25 mouse cellular contexts compared by ENCODE assay signal in the genomic region with DNA sequence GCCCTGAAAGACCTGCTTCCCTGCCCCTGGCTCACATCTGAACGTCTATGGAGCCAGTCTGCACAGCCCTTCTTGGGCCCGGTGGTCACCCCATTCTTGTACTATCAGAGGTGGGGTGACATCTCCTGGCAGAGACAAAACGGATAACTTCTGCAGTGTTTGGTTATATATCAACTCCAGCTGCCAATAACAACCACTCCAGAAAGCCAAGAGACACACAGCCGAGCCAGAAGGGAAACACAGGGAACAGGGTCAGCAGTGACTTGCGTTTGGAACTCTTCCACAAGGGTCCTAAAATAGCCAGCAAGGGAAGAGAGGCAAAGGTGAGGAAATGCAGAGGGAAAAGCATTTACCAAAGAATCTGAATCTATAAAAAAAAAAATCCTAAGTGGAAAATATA.
DNase-seq lines count a peak whose midpoint lies in the region; ATAC-seq lines count a peak whose summit lies in the region.
"Had no signal": no experiment of that assay in that cellular context is flagged by ENCODE, and none has a peak within 500 bp of the region (broad histone marks: within the 10 kb centered on the region; RNA-seq: fewer than 3 reads in every experiment).

No protein-coding gene starts in this region.

- H3K4me1 ChIP-seq in heart, embryonic 12.5 days (replicated peaks) = peaks cover 42% of the 10 kb centered on the region
- H3K4me1 ChIP-seq in heart, embryonic 15.5 days (replicated peaks) = peaks cover 45% of the 10 kb centered on the region

- ATAC-seq in heart, embryonic 12.5 days (ENCODE audit: insufficient number of reproducible peaks, low FRiP score) = no peak
- peak; percentile 47; the same call in 1 of the 2 replicates for ATAC-seq in heart, embryonic 15.5 days (replicated peaks; ENCODE audit: insufficient number of reproducible peaks, insufficient read depth, low FRiP score, low read depth)
- ATAC-seq: activated CD4-positive, CD25-positive, alpha-beta regulatory T cell, adult 4 months; CD4-positive, CD25-positive, alpha-beta regulatory T cell, adult 4 months; intestine, postnatal 0 days had no signal

- H3K9ac ChIP-seq in heart, embryonic 12.5 days = no peak overlapping the region
- no peak overlapping the region for H3K9ac ChIP-seq in heart, embryonic 15.5 days
- H3K9ac ChIP-seq: embryonic facial prominence, embryonic 13.5 days; hindbrain, embryonic 13.5 days; liver, embryonic 14.5 days; neural tube, embryonic 15.5 days; stomach, embryonic 15.5 days had no signal

- 0 out of 2 replicates have a peak, but pooled peaks cover 2% of the 10 kb centered on the region for H3K9me3 ChIP-seq in heart, embryonic 12.5 days (replicated peaks)
- H3K9me3 ChIP-seq in heart, embryonic 15.5 days (replicated peaks) = no peaks in the 10 kb centered on the region
- H3K9me3 ChIP-seq: embryonic facial prominence, embryonic 13.5 days; hindbrain, embryonic 13.5 days; neural tube, embryonic 15.5 days; stomach, embryonic 15.5 days had no signal

- no peak overlapping the region for H3K27ac ChIP-seq in heart, embryonic 12.5 days (ENCODE audit: poor library complexity, severe bottlenecking)
- H3K27ac ChIP-seq in heart, embryonic 15.5 days = 0 out of 2 replicates have a peak overlapping the region, but pooled peaks have one; percentile 36
- H3K27ac ChIP-seq: embryonic facial prominence, embryonic 13.5 days; hindbrain, embryonic 13.5 days; liver, embryonic 14.5 days; neural tube, embryonic 15.5 days; stomach, embryonic 15.5 days had no signal

- H3K27me3 ChIP-seq in heart, embryonic 12.5 days (replicated peaks) = 0 out of 2 replicates have a peak, but pooled peaks cover 7% of the 10 kb centered on the region
- no peaks in the 10 kb centered on the region; the same call in 1 of the 2 replicates for H3K27me3 ChIP-seq in heart, embryonic 15.5 days
- H3K27me3 ChIP-seq: embryonic facial prominence, embryonic 13.5 days; stomach, embryonic 15.5 days had no signal

- WGBS in heart, embryonic 12.5 days = 52% methylated on average over 5 of the region's 5 CpGs
- 36% methylated on average over 5 of the region's 5 CpGs for WGBS in heart, embryonic 15.5 days

- peak; percentile 61 to 72 for DNase-seq in heart, adult 18-20 months
- DNase-seq in heart, adult 8-10 months (ENCODE audit: low spot score) = peak; percentile 44
- peak; percentile 36 for DNase-seq in heart, postnatal 25 days (ENCODE audit: low spot score)
- no peak for DNase-seq in MN1 (ENCODE audit: low spot score)
- DNase-seq in thymus, postnatal 4 days = no peak
- DNase-seq: adrenal gland, postnatal 14 days; cerebellum, adult 11-12 months; cerebellum, adult 9-11 months; gastrocnemius, postnatal 14 days; liver; lung, adult 2 months; lung, postnatal 10 days; midbrain, embryonic 14.5 days; retina, postnatal 1 day; right cerebral cortex, postnatal 14 days had no signal

- H3K4me3 ChIP-seq in heart, embryonic 12.5 days = no peak overlapping the region
- H3K4me3 ChIP-seq in heart, embryonic 15.5 days = no peak overlapping the region
- H3K4me3 ChIP-seq: embryonic facial prominence, embryonic 13.5 days; hindbrain, embryonic 13.5 days; neural tube, embryonic 15.5 days; stomach, embryonic 15.5 days had no signal

- intact Hi-C loops in heart, postnatal 25 days (cut with DNase I) = loop anchor here (5.0 kb wide), 1 partner anchor 102 kb away; no protein-coding TSS in a partner anchor

- H3K4me2 ChIP-seq in heart, embryonic 12.5 days = no peak overlapping the region
- H3K4me2 ChIP-seq in heart, embryonic 15.5 days = no peak overlapping the region
- H3K4me2 ChIP-seq: embryonic facial prominence, embryonic 13.5 days; hindbrain, embryonic 13.5 days; neural tube, embryonic 15.5 days; stomach, embryonic 15.5 days had no signal

- no peaks in the 10 kb centered on the region for H3K36me3 ChIP-seq in heart, embryonic 12.5 days
- H3K36me3 ChIP-seq in heart, embryonic 15.5 days = no peaks in the 10 kb centered on the region
- H3K36me3 ChIP-seq: embryonic facial prominence, embryonic 13.5 days; hindbrain, embryonic 13.5 days; neural tube, embryonic 15.5 days; stomach, embryonic 15.5 days had no signal

Comparison
In these comparisons a context has a peak if more than half of its experiments do, and no peak if none do; other contexts are left out.
1. DNase-seq: peak in heart, adult 18-20 months (2 of 2), heart, adult 8-10 months (single experiment) and heart, postnatal 25 days (single experiment); none in MN1 (single experiment) and thymus, postnatal 4 days (single experiment).